ENCODE assay signal across 23 mouse cellular contexts in genomic region chr9:9096761-9097160, GRCm38 (mm10).
"Had no signal": no experiment of that assay in that cellular context is flagged by ENCODE, and none has a peak within 500 bp of the region (broad histone marks: within the 10 kb centered on the region; RNA-seq: fewer than 3 reads in every experiment).

No protein-coding gene starts in this region.

- H3K9me3 ChIP-seq: heart, embryonic 13.5 days; heart, embryonic 15.5 days; hindbrain, embryonic 13.5 days; hindbrain, embryonic 15.5 days; limb, embryonic 10.5 days; limb, embryonic 12.5 days had no signal

- H3K4me1 ChIP-seq: heart, embryonic 13.5 days; heart, embryonic 15.5 days; hindbrain, embryonic 13.5 days; hindbrain, embryonic 15.5 days had no signal

- DNase-seq: gastrocnemius, adult 2 months; gastrocnemius, postnatal 10 days; gastrocnemius, postnatal 25 days; heart, adult 11 months; heart, adult 2 months; heart, postnatal 14 days; heart, postnatal 36 days; kidney, adult 11 months; kidney, adult 8-10 months; kidney, postnatal 10 days; kidney, postnatal 36 days had no signal

- H3K4me2 ChIP-seq: heart, embryonic 11.5 days; heart, embryonic 13.5 days; heart, embryonic 15.5 days; hindbrain, embryonic 13.5 days; hindbrain, embryonic 15.5 days; limb, embryonic 12.5 days; liver, embryonic 11.5 days had no signal

- H3K27ac ChIP-seq: gastrocnemius, adult 2 months; heart, adult 2 months; heart, embryonic 13.5 days; heart, embryonic 15.5 days; hindbrain, embryonic 13.5 days; hindbrain, embryonic 15.5 days; hindbrain, postnatal 0 days; left cerebral cortex, adult 2 months; limb, embryonic 10.5 days; limb, embryonic 12.5 days; liver, embryonic 14.5 days had no signal

- H3K36me3 ChIP-seq: heart, embryonic 13.5 days; heart, embryonic 15.5 days; hindbrain, embryonic 13.5 days; hindbrain, embryonic 15.5 days; limb, embryonic 10.5 days; limb, embryonic 12.5 days had no signal

- ATAC-seq: hindbrain, postnatal 0 days; intestine, embryonic 16.5 days had no signal

- H3K4me3 ChIP-seq: gastrocnemius, adult 2 months; heart, adult 2 months; heart, embryonic 13.5 days; heart, embryonic 15.5 days; hindbrain, embryonic 13.5 days; hindbrain, embryonic 15.5 days; left cerebral cortex, adult 2 months; limb, embryonic 10.5 days; limb, embryonic 12.5 days had no signal

- H3K9ac ChIP-seq: heart, embryonic 13.5 days; heart, embryonic 15.5 days; hindbrain, embryonic 13.5 days; hindbrain, embryonic 15.5 days; limb, embryonic 12.5 days; liver, embryonic 14.5 days had no signal

- H3K27me3 ChIP-seq: heart, embryonic 13.5 days; heart, embryonic 15.5 days; hindbrain, embryonic 13.5 days; hindbrain, embryonic 15.5 days; limb, embryonic 12.5 days had no signal
